Mouse (Mus musculus) cerebellum, adult 2 months (tissue): ENCODE data around the gene Laptm4a.

Experiments used
- CTCF ChIP-seq: fragments of 200-500 bp; IDR thresholded peaks from 2 replicates; pipeline ENCODE4 v1.5.1; 2011; ENCODE audit warnings: low read depth, mild to moderate bottlenecking, control low read depth, low read length, moderate library complexity, borderline replicate concordance; ENCODE audit not compliant: insufficient read depth
- POLR2A ChIP-seq: fragments of 200-500 bp; IDR thresholded peaks from 2 replicates; pipeline ENCODE4 v1.6.1; 2011; ENCODE audit warnings: low read length, control low read depth, borderline replicate concordance; ENCODE audit not compliant: insufficient read depth

- TF ChIP-seq CTCF (no peak), POLR2A (no peak)
Measured at GRCm38 (mm10) chr12:8875583-8875982, 45.9 kb upstream of the Laptm4a start.
